In genomic region chr8:84357631-84358371, GRCm38 (mm10) we compare ENCODE assay signal across 9 mouse cellular contexts. TPM values are rescaled to one million over a fixed set of nuclear protein-coding genes. Genes with fewer than 3 reads are reported as not detected.
DNase-seq lines count a peak whose midpoint lies in the region; ATAC-seq and TF ChIP-seq lines count a peak whose summit lies in the region.
"Had no signal": no experiment of that assay in that cellular context is flagged by ENCODE, and none has a peak within 500 bp of the region (broad histone marks: within the 10 kb centered on the region; RNA-seq: fewer than 3 reads in every experiment).

No protein-coding gene starts in this region.

- H3K27ac ChIP-seq in heart, embryonic 13.5 days (replicated peaks), result no peak overlapping the region
- no peak overlapping the region for H3K27ac ChIP-seq in kidney, embryonic 16.5 days (ENCODE audit: low read length)

- peak; percentile 90 for TF ChIP-seq CTCF in brain, embryonic 14.5 days (IDR thresholded peaks at IDR 0.05; ENCODE audit: borderline replicate concordance, extremely low read depth, insufficient read depth, insufficient read length)

- peak overlapping the region; percentile 33; the same call in 1 of the 2 replicates for H3K9ac ChIP-seq in heart, embryonic 13.5 days
- no peak overlapping the region for H3K9ac ChIP-seq in kidney, embryonic 16.5 days (replicated peaks; ENCODE audit: low read length)

- DNase-seq in CD4-positive, CD25-positive, alpha-beta regulatory T cell, adult 2 months (ENCODE audit: low read depth, low spot score), result peak; percentile 89
- peak; percentile 91 for DNase-seq in brain, embryonic 14.5 days (ENCODE audit: low read depth)
- peak; percentile 57 for DNase-seq in liver
- peak; percentile 86 for DNase-seq in naive thymus-derived CD4-positive, alpha-beta T cell, adult 2 months (ENCODE audit: low read depth)
- DNase-seq in spleen, postnatal 4 days (ENCODE audit: low spot score in 2 of 2), result peak; percentile 62 to 85

- H3K36me3 ChIP-seq in heart, embryonic 13.5 days, result no peaks in the 10 kb centered on the region
- no peaks in the 10 kb centered on the region for H3K36me3 ChIP-seq in kidney, embryonic 16.5 days (ENCODE audit: insufficient read depth, low read length)

- H3K4me2 ChIP-seq in heart, embryonic 13.5 days, result no peak overlapping the region; the same call in 1 of the 2 replicates
- no peak overlapping the region for H3K4me2 ChIP-seq in kidney, embryonic 16.5 days (replicated peaks; ENCODE audit: low read depth, low read length)

- no peak for TF ChIP-seq POLR2A in brain, embryonic 14.5 days (IDR thresholded peaks at IDR 0.05; ENCODE audit: borderline replicate concordance, extremely low read depth, insufficient read depth, insufficient read length, poor library complexity, severe bottlenecking)

- H3K9me3 ChIP-seq in heart, embryonic 13.5 days, result no peaks in the 10 kb centered on the region
- H3K9me3 ChIP-seq in kidney, embryonic 16.5 days (ENCODE audit: low read length), result no peaks in the 10 kb centered on the region

- peaks cover 48% of the 10 kb centered on the region for H3K27me3 ChIP-seq in heart, embryonic 13.5 days (replicated peaks)
- 0 out of 2 replicates have a peak, but pooled peaks cover 2% of the 10 kb centered on the region for H3K27me3 ChIP-seq in kidney, embryonic 16.5 days (ENCODE audit: insufficient read depth, low read length)

- WGBS in heart, embryonic 13.5 days, result 19% methylated on average over 20 of the region's 20 CpGs
- WGBS in kidney, embryonic 16.5 days, result 26% methylated on average over 20 of the region's 20 CpGs

- H3K4me3 ChIP-seq in heart, embryonic 13.5 days, result no peak overlapping the region
- no peak overlapping the region for H3K4me3 ChIP-seq in kidney, embryonic 16.5 days (ENCODE audit: low read length)
- H3K4me3 ChIP-seq: erythroblast, embryonic 14.5 days had no signal

- H3K4me1 ChIP-seq in heart, embryonic 13.5 days, result no peaks in the 10 kb centered on the region
- no peaks in the 10 kb centered on the region for H3K4me1 ChIP-seq in kidney, embryonic 16.5 days (ENCODE audit: insufficient read depth, low read length)

- ATAC-seq in erythroblast, adult 5-6 weeks (replicated peaks; ENCODE audit: low FRiP score, poor library complexity, severe bottlenecking), result peak; percentile 63; the same call in 1 of the 2 replicates
- ATAC-seq in heart, embryonic 13.5 days (ENCODE audit: extremely low read depth, insufficient number of reproducible peaks, low FRiP score, low TSS enrichment), result no peak
- peak; percentile 75 for ATAC-seq in kidney, embryonic 16.5 days (ENCODE audit: low FRiP score, low TSS enrichment)

RNA-seq across cellular contexts. Expression of gene Cacna1a, which starts 30.4 kb away (rescaled TPM):
- polyA plus RNA-seq in brain, embryonic 14.5 days (2012; rRNA removed), result 41.1 and 80.8 TPM in 2 replicates
- not detected in 2 replicates for total RNA-seq in erythroblast, adult 5-6 weeks (2015; ENCODE audit: low replicate concordance)
- 0.28 TPM in 1 of 2 replicates, not detected in the other for total RNA-seq in erythroblast, adult 5-6 weeks (2017; ENCODE audit: low replicate concordance)
- 6.4 and 8.1 TPM in 2 replicates for polyA plus RNA-seq in heart, embryonic 13.5 days (2015; fragmentation: Nextera tagmentation; extraction: Ambion mirVana)
- polyA plus RNA-seq in kidney, embryonic 16.5 days (2015; fragmentation: Nextera tagmentation; extraction: Ambion mirVana), result 2.0 and 3.0 TPM in 2 replicates
